9 mouse cellular contexts compared by ENCODE assay signal in genomic region chr12:98741011-98741501, GRCm38 (mm10). TPM values are rescaled to one million over a fixed set of nuclear protein-coding genes. Genes with fewer than 3 reads are reported as not detected.
DNase-seq lines count a peak whose midpoint lies in the region; ATAC-seq and TF ChIP-seq lines count a peak whose summit lies in the region.
"Had no signal": no experiment of that assay in that cellular context is flagged by ENCODE, and none has a peak within 500 bp of the region (broad histone marks: within the 10 kb centered on the region; RNA-seq: fewer than 3 reads in every experiment).

No protein-coding gene starts in this region.

- DNase-seq in hindbrain, embryonic 11.5 days (ENCODE audit: low spot score): no peak
- peak; percentile 35 for DNase-seq in 3T3-L1 (ENCODE audit: low read depth, low spot score)
- peak; percentile 81 for DNase-seq in brain, embryonic 14.5 days (ENCODE audit: low read depth)
- DNase-seq in urinary bladder, postnatal 4 days (ENCODE audit: low spot score in 2 of 2): no peak
- DNase-seq in cerebellum, adult 9-10 months: no peak
- no peak for DNase-seq in kidney, adult 11 months

- 59% methylated on average over 3 of the region's 3 CpGs for WGBS in hindbrain, embryonic 13.5 days
- WGBS in hindbrain, embryonic 11.5 days: 64% methylated on average over 3 of the region's 3 CpGs
- 38% methylated on average over 3 of the region's 3 CpGs for WGBS in liver, embryonic 15.5 days (ENCODE audit: insufficient replicate concordance)

- ATAC-seq in hindbrain, embryonic 13.5 days (ENCODE audit: low FRiP score): peak; percentile 62; the same call in 1 of the 2 replicates
- ATAC-seq in hindbrain, embryonic 11.5 days (ENCODE audit: low FRiP score): no peak
- ATAC-seq in liver, embryonic 15.5 days (ENCODE audit: insufficient read depth): no peak

- TF ChIP-seq CTCF in brain, embryonic 14.5 days (IDR thresholded peaks at IDR 0.05; ENCODE audit: borderline replicate concordance, extremely low read depth, insufficient read depth, insufficient read length): no peak

- no peaks in the 10 kb centered on the region for H3K9me3 ChIP-seq in hindbrain, embryonic 13.5 days
- H3K9me3 ChIP-seq in hindbrain, embryonic 11.5 days (ENCODE audit: control insufficient read depth, low read length): no peaks in the 10 kb centered on the region
- no peaks in the 10 kb centered on the region for H3K9me3 ChIP-seq in liver, embryonic 15.5 days (replicated peaks)
- H3K9me3 ChIP-seq: embryonic facial prominence, embryonic 13.5 days had no signal

- no peak overlapping the region for H3K27ac ChIP-seq in hindbrain, embryonic 13.5 days
- H3K27ac ChIP-seq in hindbrain, embryonic 11.5 days (ENCODE audit: low read depth, low read length): no peak overlapping the region
- peak overlapping the region; percentile 55; the same call in 1 of the 2 replicates for H3K27ac ChIP-seq in liver, embryonic 15.5 days (replicated peaks)
- H3K27ac ChIP-seq: embryonic facial prominence, embryonic 13.5 days had no signal

- no peaks in the 10 kb centered on the region for H3K36me3 ChIP-seq in hindbrain, embryonic 13.5 days
- H3K36me3 ChIP-seq in hindbrain, embryonic 11.5 days (ENCODE audit: control insufficient read depth, insufficient read depth, low read length): no peaks in the 10 kb centered on the region
- no peaks in the 10 kb centered on the region for H3K36me3 ChIP-seq in liver, embryonic 15.5 days (replicated peaks)
- H3K36me3 ChIP-seq: embryonic facial prominence, embryonic 13.5 days had no signal

- peaks cover 34% of the 10 kb centered on the region for H3K27me3 ChIP-seq in hindbrain, embryonic 13.5 days
- H3K27me3 ChIP-seq in hindbrain, embryonic 11.5 days (ENCODE audit: control insufficient read depth, insufficient read depth, low read length): peaks cover 5% of the 10 kb centered on the region; the same call in 1 of the 2 replicates
- H3K27me3 ChIP-seq in liver, embryonic 15.5 days: peaks cover 65% of the 10 kb centered on the region

- no peak overlapping the region for H3K9ac ChIP-seq in hindbrain, embryonic 13.5 days
- no peak overlapping the region for H3K9ac ChIP-seq in hindbrain, embryonic 11.5 days (ENCODE audit: low read depth, low read length)
- H3K9ac ChIP-seq in liver, embryonic 15.5 days: no peak overlapping the region
- H3K9ac ChIP-seq: embryonic facial prominence, embryonic 13.5 days had no signal

- H3K4me2 ChIP-seq in hindbrain, embryonic 13.5 days: no peak overlapping the region
- H3K4me2 ChIP-seq in hindbrain, embryonic 11.5 days (replicated peaks; ENCODE audit: low read depth, low read length): no peak overlapping the region
- H3K4me2 ChIP-seq in liver, embryonic 15.5 days: no peak overlapping the region
- H3K4me2 ChIP-seq: embryonic facial prominence, embryonic 13.5 days had no signal

- TF ChIP-seq POLR2A in brain, embryonic 14.5 days (IDR thresholded peaks at IDR 0.05; ENCODE audit: borderline replicate concordance, extremely low read depth, insufficient read depth, insufficient read length, poor library complexity, severe bottlenecking): no peak

- H3K4me3 ChIP-seq in hindbrain, embryonic 13.5 days: no peak overlapping the region
- no peak overlapping the region for H3K4me3 ChIP-seq in hindbrain, embryonic 11.5 days (ENCODE audit: low read depth, low read length)
- H3K4me3 ChIP-seq in liver, embryonic 15.5 days (replicated peaks): no peak overlapping the region
- H3K4me3 ChIP-seq: embryonic facial prominence, embryonic 13.5 days had no signal

- peaks cover 13% of the 10 kb centered on the region for H3K4me1 ChIP-seq in hindbrain, embryonic 13.5 days (replicated peaks)
- no peaks in the 10 kb centered on the region for H3K4me1 ChIP-seq in hindbrain, embryonic 11.5 days (replicated peaks; ENCODE audit: control insufficient read depth, insufficient read depth, low read length)
- H3K4me1 ChIP-seq in liver, embryonic 15.5 days (replicated peaks): peaks cover 12% of the 10 kb centered on the region

RNA-seq across cellular contexts. Expression of gene Ptpn21, which starts 3.9 kb away (rescaled TPM):
- polyA plus RNA-seq in hindbrain, embryonic 13.5 days (2015; fragmentation: Nextera tagmentation; extraction: Ambion mirVana): 4.3 and 4.7 TPM in 2 replicates
- 6.0 and 6.4 TPM in 2 replicates for polyA plus RNA-seq in hindbrain, embryonic 11.5 days (2014; fragmentation: Nextera tagmentation; extraction: Ambion mirVana)
- polyA plus RNA-seq in brain, embryonic 14.5 days (2012; rRNA removed): 7.1 and 7.9 TPM in 2 replicates
- 2.6 and 2.7 TPM in 2 replicates for polyA plus RNA-seq in liver, embryonic 15.5 days (2015; fragmentation: Nextera tagmentation; extraction: Ambion mirVana)

RNA-seq across cellular contexts. Expression of gene Zc3h14, which starts 5.7 kb away (rescaled TPM):
- polyA plus RNA-seq in hindbrain, embryonic 13.5 days (2015; fragmentation: Nextera tagmentation; extraction: Ambion mirVana): 112 and 118 TPM in 2 replicates
- 165 and 169 TPM in 2 replicates for polyA plus RNA-seq in hindbrain, embryonic 11.5 days (2014; fragmentation: Nextera tagmentation; extraction: Ambion mirVana)
- polyA plus RNA-seq in brain, embryonic 14.5 days (2012; rRNA removed): 135 and 138 TPM in 2 replicates
- polyA plus RNA-seq in liver, embryonic 15.5 days (2015; fragmentation: Nextera tagmentation; extraction: Ambion mirVana): 33.2 and 34.1 TPM in 2 replicates

Comparison
In these comparisons a context has a peak if more than half of its experiments do, and no peak if none do; other contexts are left out.
1. DNase-seq: peak in 3T3-L1 (single experiment) and brain, embryonic 14.5 days (single experiment); none in hindbrain, embryonic 11.5 days (single experiment), urinary bladder, postnatal 4 days (0 of 2), cerebellum, adult 9-10 months (single experiment) and kidney, adult 11 months (single experiment).